ENCODE assay signal across 11 mouse cellular contexts in the genomic region with DNA sequence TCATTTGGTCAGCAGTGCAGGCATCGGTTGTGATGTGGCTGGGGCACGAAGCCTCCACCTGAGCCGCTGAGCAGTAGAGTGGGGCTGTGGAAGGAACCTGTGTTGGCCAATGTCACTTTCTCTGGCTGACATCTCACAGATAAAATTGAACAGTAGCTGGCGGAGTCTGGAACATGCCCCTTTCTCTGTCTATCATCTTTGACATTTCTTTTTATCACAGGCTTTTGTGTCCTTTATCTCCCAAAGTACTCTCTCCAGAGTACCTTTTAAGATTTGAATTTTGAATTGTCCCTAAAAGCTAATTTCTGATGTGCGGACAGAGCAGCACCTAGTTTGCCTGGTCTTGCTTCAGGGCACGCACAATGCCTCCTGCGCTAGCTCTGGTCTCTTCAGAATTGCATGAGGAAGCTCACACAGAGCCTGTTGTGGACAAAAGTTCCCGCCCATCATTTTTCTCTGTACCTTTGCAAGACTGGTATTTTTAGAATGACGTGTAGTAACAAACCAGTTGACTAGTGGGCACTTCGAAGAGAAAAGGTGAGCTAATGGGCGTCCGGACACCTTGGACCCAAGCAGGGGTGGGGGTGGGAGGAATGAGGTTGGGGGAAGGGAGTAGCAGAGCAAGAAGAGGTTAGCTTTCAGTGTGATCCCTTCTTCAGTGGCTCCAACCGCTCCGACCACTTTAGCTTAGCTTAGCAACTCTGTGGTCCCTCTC. TPM values are rescaled to one million over a fixed set of nuclear protein-coding genes. Genes with fewer than 3 reads are reported as not detected.
A peak's percentile ranks its signal among the peaks of the same experiment; 100 is the strongest.
DNase-seq lines count a peak whose midpoint lies in the region; ATAC-seq and TF ChIP-seq lines count a peak whose summit lies in the region.
"Had no signal": no experiment of that assay in that cellular context is flagged by ENCODE, and none has a peak within 500 bp of the region (broad histone marks: within the 10 kb centered on the region; RNA-seq: fewer than 3 reads in every experiment).

No protein-coding gene starts in this region.

- peak overlapping the region; percentile 84 to 87 for H3K27ac ChIP-seq in heart, embryonic 14.5 days (replicated peaks in 1 of 2; ENCODE audit: control insufficient read depth in 1 of 2, insufficient read depth in 1 of 2, low read depth in 2 of 2, low read length in 2 of 2)
- H3K27ac ChIP-seq in ES-Bruce4 (ENCODE audit: insufficient read depth, low read length) (no peak overlapping the region), macrophage (peak overlapping the region; percentile 40; the same call in 1 of the 2 replicates)
- H3K27ac ChIP-seq in heart, postnatal 0 days (ENCODE audit: low read depth): peak overlapping the region; percentile 88
- H3K27ac ChIP-seq: embryonic facial prominence, embryonic 15.5 days; limb, embryonic 13.5 days; midbrain, embryonic 15.5 days had no signal

- WGBS in heart, embryonic 14.5 days: 39% methylated on average over 14 of the region's 14 CpGs
- 33% methylated on average over 14 of the region's 14 CpGs for WGBS in heart, postnatal 0 days
- 37% methylated on average over 14 of the region's 14 CpGs for WGBS in macrophage (ENCODE audit: missing documents)

- H3K4me2 ChIP-seq in heart, embryonic 14.5 days (ENCODE audit: low read length): peak overlapping the region; percentile 51
- peak overlapping the region; percentile 51 for H3K4me2 ChIP-seq in heart, postnatal 0 days (ENCODE audit: low read depth, low read length)
- H3K4me2 ChIP-seq: embryonic facial prominence, embryonic 15.5 days; limb, embryonic 13.5 days; midbrain, embryonic 15.5 days had no signal

- peaks cover 27 to 46% of the 10 kb centered on the region in 2 experiments for H3K4me1 ChIP-seq in heart, embryonic 14.5 days (ENCODE audit: control insufficient read depth in 2 of 2, insufficient read depth in 2 of 2, low read length in 2 of 2)
- no peaks in the 10 kb centered on the region for H3K4me1 ChIP-seq in ES-Bruce4 (ENCODE audit: control insufficient read depth, insufficient read depth, low read length)
- H3K4me1 ChIP-seq in heart, postnatal 0 days (ENCODE audit: control insufficient read depth, insufficient read depth): peaks cover 37% of the 10 kb centered on the region
- H3K4me1 ChIP-seq: embryonic facial prominence, embryonic 15.5 days; limb, embryonic 13.5 days; midbrain, embryonic 15.5 days had no signal

- H3K9me3 ChIP-seq in heart, embryonic 14.5 days (ENCODE audit: control insufficient read depth, low read length): no peaks in the 10 kb centered on the region
- no peaks in the 10 kb centered on the region for H3K9me3 ChIP-seq in ES-Bruce4 (replicated peaks; ENCODE audit: control insufficient read depth, insufficient read depth, low read length, poor library complexity, severe bottlenecking)
- H3K9me3 ChIP-seq in heart, postnatal 0 days (replicated peaks; ENCODE audit: control insufficient read depth, low read length): no peaks in the 10 kb centered on the region
- H3K9me3 ChIP-seq: embryonic facial prominence, embryonic 15.5 days; limb, embryonic 13.5 days; midbrain, embryonic 15.5 days had no signal

- H3K9ac ChIP-seq in heart, embryonic 14.5 days (ENCODE audit: low read length): no peak overlapping the region; the same call in 1 of the 2 replicates
- H3K9ac ChIP-seq in ES-Bruce4 (ENCODE audit: low read depth, poor library complexity, severe bottlenecking): peak overlapping the region; percentile 59; the same call in 1 of the 2 replicates
- 0 out of 2 replicates have a peak overlapping the region, but pooled peaks have one; percentile 19 for H3K9ac ChIP-seq in heart, postnatal 0 days (replicated peaks; ENCODE audit: low read depth, low read length)
- H3K9ac ChIP-seq: embryonic facial prominence, embryonic 15.5 days; limb, embryonic 13.5 days; midbrain, embryonic 15.5 days had no signal

- no peaks in the 10 kb centered on the region; the same call in 1 of the 2 replicates for H3K36me3 ChIP-seq in heart, embryonic 14.5 days (ENCODE audit: control insufficient read depth, insufficient read depth, low read length)
- H3K36me3 ChIP-seq in ES-Bruce4 (ENCODE audit: control insufficient read depth, insufficient read depth, low read length, poor library complexity, severe bottlenecking) (no peaks in the 10 kb centered on the region), macrophage (ENCODE audit: inconsistent target) (no peaks in the 10 kb centered on the region; the same call in 1 of the 2 replicates)
- no peaks in the 10 kb centered on the region; the same call in 1 of the 2 replicates for H3K36me3 ChIP-seq in heart, postnatal 0 days (replicated peaks; ENCODE audit: control insufficient read depth, insufficient read depth, low read length)
- H3K36me3 ChIP-seq: embryonic facial prominence, embryonic 15.5 days; limb, embryonic 13.5 days; midbrain, embryonic 15.5 days had no signal

- TF ChIP-seq CTCF in ES-Bruce4 (IDR thresholded peaks at IDR 0.05; ENCODE audit: low read depth, low read length): no peak
- no peak for TF ChIP-seq CTCF in heart, postnatal 0 days (IDR thresholded peaks at IDR 0.05; ENCODE audit: low read depth)

- TF ChIP-seq POLR2A in ES-Bruce4 (IDR thresholded peaks at IDR 0.05; ENCODE audit: insufficient read depth, low read length): no peak

- ATAC-seq in heart, embryonic 14.5 days (ENCODE audit: insufficient number of reproducible peaks, insufficient read depth, low FRiP score, low read depth): no peak
- ATAC-seq in heart, postnatal 0 days (ENCODE audit: insufficient read depth, low read depth): no peak; the same call in 1 of the 2 replicates
- ATAC-seq: midbrain, embryonic 15.5 days had no signal

- DNase-seq in heart, postnatal 25 days (ENCODE audit: low spot score): no peak
- peak; percentile 36 for DNase-seq in heart, postnatal 0 days (ENCODE audit: low spot score)
- DNase-seq in frontal cortex, postnatal 10 days (ENCODE audit: low spot score in 2 of 2): no peak
- DNase-seq in frontal cortex, postnatal 14 days (ENCODE audit: low spot score in 2 of 2): no peak
- DNase-seq: cerebellum, postnatal 36 days had no signal

- no peak overlapping the region for H3K4me3 ChIP-seq in heart, embryonic 14.5 days (ENCODE audit: control insufficient read depth in 1 of 2, insufficient read depth in 1 of 2, low read depth in 1 of 2, low read length in 2 of 2)
- H3K4me3 ChIP-seq in ES-Bruce4 (ENCODE audit: low read depth, low read length) (peak overlapping the region; percentile 24; the same call in 1 of the 2 replicates), macrophage (ENCODE audit: inconsistent target) (peak overlapping the region; percentile 12; the same call in 1 of the 2 replicates)
- peak overlapping the region; percentile 16; the same call in 1 of the 2 replicates for H3K4me3 ChIP-seq in heart, postnatal 0 days (ENCODE audit: low read depth, low read length)
- H3K4me3 ChIP-seq: embryonic facial prominence, embryonic 15.5 days; limb, embryonic 13.5 days; midbrain, embryonic 15.5 days had no signal

- H3K79me2 ChIP-seq in macrophage (ENCODE audit: inconsistent target): peaks cover 68% of the 10 kb centered on the region

- intact Hi-C loops in heart, postnatal 25 days (cut with DNase I): no loop called here

- H3K27me3 ChIP-seq in heart, embryonic 14.5 days (ENCODE audit: control insufficient read depth, insufficient read depth, low read length): no peaks in the 10 kb centered on the region
- H3K27me3 ChIP-seq in ES-Bruce4 (ENCODE audit: control insufficient read depth, insufficient read depth, low read length, poor library complexity, severe bottlenecking): no peaks in the 10 kb centered on the region
- H3K27me3 ChIP-seq in heart, postnatal 0 days (ENCODE audit: control insufficient read depth, insufficient read depth, low read length): no peaks in the 10 kb centered on the region
- H3K27me3 ChIP-seq: embryonic facial prominence, embryonic 15.5 days; limb, embryonic 13.5 days; midbrain, embryonic 15.5 days had no signal

- TF ChIP-seq EP300 in ES-Bruce4 (IDR thresholded peaks at IDR 0.05; ENCODE audit: insufficient read depth, low read depth, low read length): no peak
- TF ChIP-seq EP300 in heart, postnatal 0 days (IDR thresholded peaks at IDR 0.05; ENCODE audit: low read depth): no peak

RNA-seq across cellular contexts. Expression of a gene that starts 13.1 kb away (rescaled TPM):
- 21.3 and 22.8 TPM in 2 replicates for polyA plus RNA-seq in heart, embryonic 14.5 days (2014; fragmentation: Nextera tagmentation; extraction: Ambion mirVana)
- total RNA-seq in heart, postnatal 25 days (2021): 1 to 10 TPM; 4.1 to 5.3 TPM
- polyA plus RNA-seq in ES-Bruce4 (2011; ENCODE audit: insufficient read depth, insufficient read length, low read depth, missing spikeins) (3.2 and 9.9 TPM in 2 replicates), macrophage (2018) (10.8 to 14.3 TPM (median 10.8 TPM) in 3 replicates)
- 11.8 and 16.1 TPM in 2 replicates for total RNA-seq in heart, postnatal 0 days (2014; rRNA removed; ENCODE audit: low replicate concordance)
- polyA plus RNA-seq in heart, postnatal 0 days (2015; fragmentation: Nextera tagmentation; extraction: Ambion mirVana): 11.1 and 11.8 TPM in 2 replicates
- total RNA-seq in macrophage (2018; cell fraction: chromatin; rRNA removed): 10 to 100 TPM in 24 of 26 experiments, 1 to 10 TPM in 2; 9.6 to 52.6 (median 33.1) TPM
- 10 to 100 TPM in 21 of 26 experiments, 1 to 10 TPM in 5; 4.9 to 24.0 (median 13.2) TPM for total RNA-seq in macrophage (2018; cell fraction: cytosol; rRNA removed)
- 10 to 100 TPM; 15.7 to 47.2 (median 25.4) TPM for total RNA-seq in macrophage (2018; cell fraction: nucleus; rRNA removed)

RNA-seq across cellular contexts. Expression of a gene that starts 50.0 kb away (rescaled TPM):
- polyA plus RNA-seq in heart, embryonic 14.5 days (2014; fragmentation: Nextera tagmentation; extraction: Ambion mirVana): 103 and 116 TPM in 2 replicates
- 10 to 100 TPM; 92.8 to 96.6 TPM for total RNA-seq in heart, postnatal 25 days (2021)
- polyA plus RNA-seq in ES-Bruce4 (2011; ENCODE audit: insufficient read depth, insufficient read length, low read depth, missing spikeins) (47.1 and 55.3 TPM in 2 replicates), macrophage (2018) (132 to 168 TPM (median 156 TPM) in 3 replicates)
- total RNA-seq in heart, postnatal 0 days (2014; rRNA removed; ENCODE audit: low replicate concordance): 62.6 and 125 TPM in 2 replicates
- 137 and 138 TPM in 2 replicates for polyA plus RNA-seq in heart, postnatal 0 days (2015; fragmentation: Nextera tagmentation; extraction: Ambion mirVana)
- 100 to 1,000 TPM in 25 of 26 experiments, 10 to 100 TPM in 1; 84.2 to 338 (median 182) TPM for total RNA-seq in macrophage (2018; cell fraction: chromatin; rRNA removed)
- total RNA-seq in macrophage (2018; cell fraction: cytosol; rRNA removed): 100 to 1,000 TPM in 25 of 26 experiments, 10 to 100 TPM in 1; 98.0 to 162 (median 137) TPM
- 100 to 1,000 TPM in 23 of 26 experiments, 10 to 100 TPM in 3; 92.8 to 273 (median 149) TPM for total RNA-seq in macrophage (2018; cell fraction: nucleus; rRNA removed)

Comparison
In these comparisons a context has a peak if more than half of its experiments do, and no peak if none do; other contexts are left out.
1. H3K4me3 ChIP-seq: peak in ES-Bruce4 (single experiment), heart, postnatal 0 days (single experiment) and macrophage (single experiment); none in heart, embryonic 14.5 days (0 of 2).